Mouse (Mus musculus): ENCODE measurements around the gene Pcif1. TPM values are rescaled to one million over a fixed set of nuclear protein-coding genes. Genes with fewer than 3 reads are reported as not detected.

Gene Pcif1
- total and polyA plus RNA-seq, 3 experiments, result 20.0 to 59.1 (median 33.6) TPM

DNA sequence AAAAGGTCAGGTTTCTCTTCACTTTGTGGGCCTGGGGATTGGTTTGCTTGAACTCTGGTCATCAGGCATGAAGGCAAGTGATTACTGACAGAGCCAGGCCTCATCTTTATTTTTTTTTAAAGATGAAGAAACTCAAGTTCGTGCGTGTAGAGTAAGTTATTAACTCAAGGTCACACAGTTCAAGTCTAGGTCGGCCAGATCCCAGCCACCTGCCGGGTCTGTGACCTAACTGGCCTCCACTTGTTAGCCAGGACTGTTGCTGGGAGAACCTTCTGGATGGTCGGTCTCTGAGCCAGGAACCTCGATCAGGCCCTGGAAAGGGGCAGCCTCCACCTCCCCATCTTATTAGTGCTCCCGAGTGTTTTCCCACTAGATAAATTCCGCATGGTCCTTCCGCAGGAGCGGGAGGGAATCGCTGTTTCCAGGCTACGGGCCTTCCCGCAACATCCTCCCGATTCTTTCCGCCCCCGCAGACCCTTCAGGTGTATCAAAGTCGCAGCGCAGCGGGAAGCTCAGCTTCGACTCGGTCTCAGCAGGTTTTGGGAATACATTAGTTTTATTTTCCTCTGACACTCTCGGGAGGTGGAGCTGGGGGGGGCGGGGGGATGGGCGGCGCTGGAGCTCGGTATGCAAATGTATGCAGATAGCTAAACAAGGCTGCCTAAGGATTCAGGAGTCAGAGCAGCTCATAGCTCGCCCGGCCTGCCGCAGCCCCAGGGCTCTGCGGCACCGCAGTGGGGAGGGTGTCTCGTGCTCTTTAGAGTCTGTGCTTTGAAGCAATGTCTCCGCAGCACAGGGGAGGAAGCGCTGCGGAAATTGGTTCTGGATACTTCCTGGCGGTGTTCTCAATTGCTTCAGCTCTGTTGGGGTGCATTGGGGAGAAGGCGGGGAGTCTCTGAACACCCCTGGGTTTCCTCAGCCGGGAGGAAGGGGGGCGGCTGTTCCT is 59.3 kb downstream of the Pcif1 start:
- in situ Hi-C loops (cut with MboI; ENCODE audit: low pct_ligation_motif_present, low pct_unique_long_range_greater_than_20kb, low sequenced_read_pairs) (no loop called here), dilution Hi-C loops (cut with MboI; ENCODE audit: extremely low pct_ligation_motif_present, extremely low pct_unique_long_range_greater_than_20kb, low sequenced_read_pairs) (no loop called here)
- Histone ChIP-seq H3K4me2 (ENCODE audit: insufficient read depth, low read depth, poor library complexity, severe bottlenecking) (peak overlapping the region; percentile 41), H3K27me3 (replicated peaks) (peaks cover 25% of the 10 kb centered on the region), H3K36me3 (replicated peaks in 1 of 2; ENCODE audit: control insufficient read depth in 1 of 2, insufficient read depth in 1 of 2, low read length in 1 of 2) (no peaks in the 10 kb centered on the region), H3K79me2 (replicated peaks; ENCODE audit: control insufficient read depth, extremely low read depth, insufficient read depth, poor library complexity, severe bottlenecking) (no peaks in the 10 kb centered on the region), H3K4me1 (ENCODE audit: control insufficient read depth in 1 of 2, insufficient read depth in 2 of 2) (peaks cover 3 to 25% of the 10 kb centered on the region in 2 experiments; a peak in 2 of 4 replicates), H3K27ac (ENCODE audit: insufficient read depth, low read depth) (no peak overlapping the region), H3K4me3 (replicated peaks in 1 of 3; ENCODE audit: low read depth in 2 of 3, low read length in 2 of 3, poor library complexity in 1 of 3) (no peak overlapping the region), H3K9me3 (replicated peaks; ENCODE audit: low read length) (no peaks in the 10 kb centered on the region), H3K9ac (ENCODE audit: insufficient read depth, low read depth) (no peak overlapping the region)
- DNase-seq (ENCODE audit: extremely low read depth), result no peak
- TF ChIP-seq ELF1 (IDR thresholded peaks at IDR 0.05; ENCODE audit: low read depth, low read length) (no peak), ZKSCAN1 (IDR thresholded peaks at IDR 0.05; ENCODE audit: borderline replicate concordance, low read depth, low read length) (no peak), EP300 (IDR thresholded peaks at IDR 0.05; ENCODE audit: low read length) (no peak), USF2 (conservative IDR thresholded peaks at IDR 0.05; ENCODE audit: low read depth, low read length) (no peak), JUND (conservative IDR thresholded peaks at IDR 0.05; ENCODE audit: low read depth, low read length) (no peak), ZNF384 (IDR thresholded peaks at IDR 0.05; ENCODE audit: low read depth, low read length) (no peak), ETS1 (conservative IDR thresholded peaks at IDR 0.05; ENCODE audit: low read depth, low read length) (no peak), IRF4 (IDR thresholded peaks at IDR 0.05; ENCODE audit: low read depth, low read length) (no peak), CHD2 (IDR thresholded peaks at IDR 0.05; ENCODE audit: low read length) (no peak), BHLHE40 (IDR thresholded peaks at IDR 0.05; ENCODE audit: low read depth, low read length) (no peak), POLR2AphosphoS2 (IDR thresholded peaks at IDR 0.05; ENCODE audit: low read depth, low read length) (no peak), KAT2A (IDR thresholded peaks at IDR 0.05; ENCODE audit: insufficient replicate concordance, low read length) (no peak), MAFK (IDR thresholded peaks at IDR 0.05; ENCODE audit: insufficient replicate concordance, low read length) (no peak), NRF1 (IDR thresholded peaks at IDR 0.05; ENCODE audit: low read depth, low read length) (no peak)

DNA sequence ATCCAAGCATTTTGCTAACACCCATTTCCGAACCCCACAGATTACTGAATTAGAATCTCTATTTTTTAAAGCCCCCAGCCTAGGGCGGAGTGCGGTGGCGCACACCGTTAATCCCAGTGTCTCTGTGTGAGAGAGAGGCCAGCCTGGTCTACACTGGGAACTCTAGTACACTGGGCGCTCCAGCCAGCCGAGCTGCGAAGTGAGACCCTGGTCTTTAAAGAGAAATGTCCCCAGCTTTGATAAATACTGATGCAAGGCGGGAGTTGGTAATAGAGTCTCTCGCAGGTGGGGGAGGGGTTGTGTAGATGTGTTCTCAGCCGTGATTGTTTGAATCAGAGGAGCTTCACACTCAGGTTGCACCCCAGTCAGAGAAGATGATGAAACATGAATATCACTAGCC is 60.0 kb downstream of the Pcif1 start:
- no peak for DNase-seq (ENCODE audit: extremely low read depth)
- dilution Hi-C loops (cut with MboI; ENCODE audit: extremely low pct_ligation_motif_present, extremely low pct_unique_long_range_greater_than_20kb, low sequenced_read_pairs), result no loop called here
- H3K4me3 ChIP-seq (replicated peaks in 1 of 3; ENCODE audit: low read depth in 2 of 3, low read length in 2 of 3, poor library complexity in 1 of 3), result no peak overlapping the region

More for the DNA sequence above, 60.0 kb downstream of the Pcif1 start:
- Histone ChIP-seq H3K4me2 (ENCODE audit: insufficient read depth, low read depth, poor library complexity, severe bottlenecking) (no peak overlapping the region), H3K27ac (ENCODE audit: insufficient read depth, low read depth) (no peak overlapping the region), H3K79me2 (replicated peaks; ENCODE audit: control insufficient read depth, extremely low read depth, insufficient read depth, poor library complexity, severe bottlenecking) (no peaks in the 10 kb centered on the region), H3K27me3 (replicated peaks) (peaks cover 25% of the 10 kb centered on the region), H3K9me3 (replicated peaks; ENCODE audit: low read length) (no peaks in the 10 kb centered on the region), H3K36me3 (replicated peaks in 1 of 2; ENCODE audit: control insufficient read depth in 1 of 2, insufficient read depth in 1 of 2, low read length in 1 of 2) (no peaks in the 10 kb centered on the region), H3K4me1 (ENCODE audit: control insufficient read depth in 1 of 2, insufficient read depth in 2 of 2) (peaks cover 3 to 26% of the 10 kb centered on the region in 2 experiments; a peak in 2 of 4 replicates), H3K9ac (ENCODE audit: insufficient read depth, low read depth) (no peak overlapping the region)
- TF ChIP-seq MAX (IDR thresholded peaks at IDR 0.05; ENCODE audit: low read length) (no peak), MYC (IDR thresholded peaks at IDR 0.05; ENCODE audit: low read depth, low read length) (no peak), HCFC1 (IDR thresholded peaks at IDR 0.05; ENCODE audit: low read depth, low read length) (no peak), ETS1 (conservative IDR thresholded peaks at IDR 0.05; ENCODE audit: low read depth, low read length) (no peak), RCOR1 (conservative IDR thresholded peaks at IDR 0.05; ENCODE audit: low read depth, low read length) (no peak), MAFK (IDR thresholded peaks at IDR 0.05; ENCODE audit: insufficient replicate concordance, low read length) (no peak), TCF12 (IDR thresholded peaks at IDR 0.05; ENCODE audit: low read depth, low read length) (no peak), KAT2A (IDR thresholded peaks at IDR 0.05; ENCODE audit: insufficient replicate concordance, low read length) (no peak), EP300 (IDR thresholded peaks at IDR 0.05; ENCODE audit: low read length) (no peak), USF2 (conservative IDR thresholded peaks at IDR 0.05; ENCODE audit: low read depth, low read length) (no peak)
- in situ Hi-C loops (cut with MboI; ENCODE audit: low pct_ligation_motif_present, low pct_unique_long_range_greater_than_20kb, low sequenced_read_pairs), result no loop called here

Measured in CH12.LX (cell line).